Mouse (Mus musculus): ENCODE measurements around the gene H2-T24. TPM values are rescaled to one million over a fixed set of nuclear protein-coding genes. Genes with fewer than 3 reads are reported as not detected.
"Not testable (repeated sequence)": the region's sequence is repeated elsewhere in the genome, so short reads cannot be mapped to it uniquely, and the experiment has no call there.

Gene H2-T24
- polyA plus RNA-seq, 1 experiment from 2014 or later: 10.0 TPM

DNA sequence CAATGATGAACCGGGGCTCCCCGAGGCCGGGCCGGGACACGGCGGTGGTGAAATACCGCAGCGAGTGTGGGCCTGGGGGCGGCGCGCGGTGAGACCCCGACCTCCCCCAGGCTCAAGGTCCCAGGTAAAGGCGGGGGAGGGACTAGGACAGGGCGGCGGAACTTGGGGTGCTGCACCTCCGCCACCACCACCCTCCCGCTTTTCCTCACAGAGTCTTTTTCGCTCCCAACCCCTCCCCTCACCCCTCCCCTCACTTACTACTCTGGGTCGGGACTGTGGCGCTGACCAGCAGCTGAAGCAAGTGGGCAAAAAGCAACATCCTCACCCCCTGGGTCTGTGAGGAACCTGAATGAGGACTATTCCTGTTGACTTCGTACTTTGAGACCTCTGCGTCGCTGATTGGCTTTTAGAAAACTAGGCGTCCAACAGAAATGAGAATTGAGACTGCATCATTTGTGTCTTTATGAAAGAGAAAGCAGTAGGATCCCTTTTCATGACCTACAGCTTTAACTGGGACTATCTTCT is 12.1 kb upstream of the H2-T24 start, which contains the start of gene H2-T23:
Gene H2-T23, minus strand, starts transcription at position 505 of the 525 bp plus-strand sequence.
- not testable (repeated sequence) for H3K27ac ChIP-seq (replicated peaks); H3K36me3 ChIP-seq; H3K9me3 ChIP-seq (replicated peaks); H3K27me3 ChIP-seq (replicated peaks)
- Histone ChIP-seq H3K4me2 (peak within 1 kb of the TSS; percentile 92), H3K4me3 (replicated peaks) (peak within 1 kb of the TSS; percentile 47), H3K4me1 (peaks cover 14% of the 10 kb centered on the region), H3K9ac (replicated peaks) (peak within 1 kb of the TSS; percentile 47)
- peak; percentile 22; the same call in 1 of the 2 replicates for ATAC-seq (ENCODE audit: low FRiP score)
- WGBS: 1% methylated on average over 25 of the region's 25 CpGs

DNA sequence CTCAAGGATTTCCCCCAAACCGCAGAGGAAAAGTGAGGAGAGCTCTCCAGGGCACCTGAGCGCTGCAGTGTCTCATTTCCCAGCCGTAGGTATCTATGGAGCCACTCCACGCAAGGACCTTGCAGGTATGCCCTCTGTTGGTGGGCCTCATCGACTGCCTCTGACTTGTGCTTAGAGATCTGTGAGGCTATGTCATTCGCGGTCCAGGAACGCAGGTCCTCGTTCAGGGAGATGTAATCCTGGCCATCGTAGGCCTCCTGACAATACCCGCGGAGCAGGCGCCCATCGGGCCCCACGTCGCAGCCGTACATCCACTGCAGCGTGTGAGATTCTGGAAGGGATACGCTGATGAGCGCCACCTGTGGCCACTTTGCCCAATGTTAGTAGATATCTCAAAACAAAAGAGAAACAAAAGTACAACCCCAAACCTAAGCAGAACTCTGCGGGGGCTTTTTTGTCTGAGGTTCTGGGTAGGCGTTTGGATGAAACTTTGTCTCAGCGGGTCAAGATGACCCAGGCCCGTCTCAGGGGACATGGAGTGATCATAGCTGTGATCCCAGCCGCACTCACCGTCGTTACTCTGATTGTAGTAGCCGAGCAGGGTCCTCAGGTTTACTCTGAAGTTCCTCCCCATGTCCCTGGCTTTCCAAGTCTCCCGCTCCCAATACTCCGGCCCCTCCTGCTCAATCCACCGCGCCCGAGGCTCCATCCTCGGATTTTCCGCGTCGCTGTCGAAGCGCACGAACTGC is 11.4 kb upstream of the H2-T24 start:
- not testable (repeated sequence) for H3K27ac ChIP-seq (replicated peaks); H3K36me3 ChIP-seq; H3K9me3 ChIP-seq (replicated peaks); H3K27me3 ChIP-seq (replicated peaks)
- H3K4me3 ChIP-seq (replicated peaks): peak overlapping the region; percentile 47
- WGBS: 1% methylated on average over 40 of the region's 40 CpGs
- H3K4me1 ChIP-seq: peaks cover 14% of the 10 kb centered on the region
- H3K9ac ChIP-seq (replicated peaks): peak overlapping the region; percentile 47
- peak overlapping the region; percentile 92 for H3K4me2 ChIP-seq
- peak; percentile 82 for ATAC-seq (ENCODE audit: low FRiP score)

DNA sequence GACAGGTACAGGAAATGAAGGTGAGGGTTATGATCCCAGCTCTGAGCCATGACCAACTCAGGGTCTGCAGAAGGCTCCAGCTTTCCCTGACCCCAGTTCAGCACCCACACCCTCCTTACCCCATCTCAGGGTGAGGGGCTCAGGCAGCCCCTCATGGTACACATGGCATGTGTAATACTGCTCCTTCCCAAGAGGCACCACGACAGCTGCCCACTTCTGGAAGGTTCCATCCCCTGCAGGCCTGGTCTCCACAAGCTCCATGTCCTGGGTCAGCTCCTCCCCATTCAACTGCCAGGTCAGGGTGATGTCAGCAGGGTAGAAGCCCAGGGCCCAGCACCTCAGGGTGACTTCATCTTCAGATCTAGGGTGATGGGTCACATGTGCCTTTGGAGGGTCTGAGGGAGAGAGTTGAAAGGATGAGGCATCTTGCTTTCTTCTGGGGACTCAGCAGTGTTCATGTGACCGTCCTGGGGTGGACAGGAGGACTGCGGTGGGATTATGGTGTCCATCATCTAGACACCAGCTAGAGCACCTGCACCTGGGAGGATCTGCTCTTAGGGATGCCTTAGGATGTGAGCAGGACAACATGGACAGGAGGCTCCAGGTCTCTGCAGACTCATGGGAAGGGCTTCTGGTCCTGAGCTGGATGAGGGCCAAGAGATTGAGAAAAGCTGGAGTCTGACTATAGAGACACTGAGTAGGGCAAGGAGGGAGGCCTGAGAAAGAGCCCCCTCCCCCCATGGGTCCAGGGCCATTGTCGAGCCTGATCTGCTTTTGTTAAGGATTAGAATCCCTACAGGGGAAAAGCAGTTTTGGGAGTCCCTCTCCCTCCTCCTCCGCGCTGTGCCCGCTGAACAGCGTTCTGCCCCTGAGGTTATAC is 10.6 kb upstream of the H2-T24 start:
- H3K27ac ChIP-seq (replicated peaks); H3K9me3 ChIP-seq (replicated peaks); H3K36me3 ChIP-seq; H3K9ac ChIP-seq (replicated peaks); H3K27me3 ChIP-seq (replicated peaks): not testable (repeated sequence)
- peaks cover 14% of the 10 kb centered on the region for H3K4me1 ChIP-seq
- H3K4me2 ChIP-seq: peak overlapping the region; percentile 92
- H3K4me3 ChIP-seq (replicated peaks): peak overlapping the region; percentile 47
- 58% methylated on average over 6 of the region's 8 CpGs for WGBS
- peak; percentile 25 for ATAC-seq (ENCODE audit: low FRiP score)

DNA sequence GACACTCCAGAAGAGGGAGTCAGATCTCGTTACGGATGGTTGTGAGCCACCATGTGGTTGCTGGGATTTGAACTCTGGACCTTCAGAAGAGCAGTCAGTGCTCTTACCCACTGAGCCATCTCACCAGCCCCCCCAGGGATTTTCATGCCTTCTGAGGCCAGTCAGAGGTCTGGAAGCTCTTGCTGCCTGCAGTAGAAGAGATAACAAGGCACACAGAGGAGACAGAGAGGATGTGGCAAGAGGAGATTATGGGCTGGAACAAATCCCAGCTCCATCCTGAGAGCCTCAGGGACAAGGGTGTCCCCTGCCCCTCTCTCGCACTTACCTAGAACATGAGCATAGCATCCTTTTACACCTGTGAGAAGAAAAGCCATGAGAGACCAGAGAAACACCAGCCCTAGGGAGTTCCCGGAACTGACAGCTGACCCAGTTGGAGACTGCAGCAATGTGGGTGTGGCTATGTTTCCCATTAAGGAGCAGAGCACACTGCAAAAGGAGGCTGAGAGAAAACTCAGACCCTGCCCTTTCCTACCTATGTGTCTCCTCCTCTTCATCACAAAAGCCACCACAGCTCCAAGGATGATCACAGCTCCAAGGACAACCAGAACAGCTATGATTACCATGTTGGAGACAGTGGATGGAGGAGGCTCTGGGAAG is 9.8 kb upstream of the H2-T24 start:
- ATAC-seq (ENCODE audit: low FRiP score); H3K27ac ChIP-seq (replicated peaks); H3K27me3 ChIP-seq (replicated peaks); H3K4me3 ChIP-seq (replicated peaks); H3K4me2 ChIP-seq; H3K9me3 ChIP-seq (replicated peaks); H3K36me3 ChIP-seq; H3K9ac ChIP-seq (replicated peaks): not testable (repeated sequence)
- WGBS: 90% methylated on average over 4 of the region's 4 CpGs
- peaks cover 14% of the 10 kb centered on the region for H3K4me1 ChIP-seq

DNA sequence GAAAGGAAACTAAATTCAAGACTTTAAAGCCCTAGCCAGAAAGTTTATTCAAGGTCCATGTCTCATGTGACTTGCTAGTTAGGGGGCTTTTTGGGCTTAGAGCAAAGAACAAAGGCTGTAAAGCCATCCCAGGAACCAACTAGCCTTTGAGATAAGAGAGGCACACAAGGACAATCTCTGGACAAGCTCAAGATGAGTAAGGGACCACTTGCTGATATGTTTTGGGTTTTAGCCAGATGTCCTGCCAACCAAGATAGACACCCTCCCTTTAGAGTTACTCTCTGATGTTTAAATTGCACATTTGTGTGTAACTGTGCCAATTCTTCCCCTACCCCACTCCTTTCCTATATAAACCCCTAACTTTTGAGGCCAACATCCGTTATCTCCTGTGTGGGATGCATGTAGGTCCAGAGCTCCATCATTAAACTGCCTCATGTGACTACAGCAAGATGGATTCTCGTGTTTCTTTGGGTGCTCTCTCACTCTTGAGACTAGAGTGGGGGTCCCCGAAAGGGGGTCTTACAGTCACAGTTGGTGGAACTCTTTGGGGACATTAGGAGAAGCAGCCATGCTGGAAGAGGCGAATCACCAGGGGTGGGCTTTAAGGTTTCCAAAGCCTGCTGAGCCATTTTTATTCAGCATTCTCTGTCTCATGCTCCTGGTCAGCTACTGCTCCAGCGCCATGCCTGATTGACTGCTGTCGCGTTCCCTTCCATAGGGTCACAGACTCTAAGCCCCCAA is 8.7 kb upstream of the H2-T24 start:
- no peak overlapping the region for H3K27ac ChIP-seq (replicated peaks)
- H3K9ac ChIP-seq (replicated peaks): no peak overlapping the region
- H3K4me2 ChIP-seq: no peak overlapping the region
- ATAC-seq (ENCODE audit: low FRiP score): no peak
- peaks cover 14% of the 10 kb centered on the region for H3K4me1 ChIP-seq
- WGBS: 89% methylated on average over 7 of the region's 7 CpGs
- H3K9me3 ChIP-seq (replicated peaks): no peaks in the 10 kb centered on the region
- no peak overlapping the region for H3K4me3 ChIP-seq (replicated peaks)
- H3K36me3 ChIP-seq: no peaks in the 10 kb centered on the region
- H3K27me3 ChIP-seq (replicated peaks): no peaks in the 10 kb centered on the region

DNA sequence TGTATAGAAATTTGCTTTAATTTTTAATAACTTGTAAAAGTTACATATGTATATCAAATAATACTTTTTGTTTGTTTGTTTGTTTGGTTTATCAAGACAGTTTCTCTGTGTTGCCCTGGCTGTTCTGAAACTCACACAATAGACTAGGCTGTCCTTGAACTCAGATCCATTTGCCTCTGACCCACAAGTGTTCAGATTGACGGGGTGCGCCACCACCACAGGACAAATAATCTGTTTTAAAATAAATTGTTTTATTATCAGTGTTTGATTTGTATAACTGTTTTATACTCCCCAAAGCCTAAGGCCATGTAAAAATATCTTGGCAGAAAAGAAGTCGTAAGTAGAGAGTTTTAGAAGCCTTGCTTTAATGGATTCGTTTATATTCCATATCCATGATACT is 7.3 kb upstream of the H2-T24 start:
- 94% methylated on average over 4 of the region's 4 CpGs for WGBS
- no peak overlapping the region for H3K9ac ChIP-seq (replicated peaks)
- H3K4me2 ChIP-seq: no peak overlapping the region
- ATAC-seq (ENCODE audit: low FRiP score): no peak
- H3K4me1 ChIP-seq: peaks cover 16% of the 10 kb centered on the region
- H3K27ac ChIP-seq (replicated peaks): no peak overlapping the region
- H3K9me3 ChIP-seq (replicated peaks): no peaks in the 10 kb centered on the region
- H3K27me3 ChIP-seq (replicated peaks): no peaks in the 10 kb centered on the region
- no peak overlapping the region for H3K4me3 ChIP-seq (replicated peaks)
- H3K36me3 ChIP-seq: no peaks in the 10 kb centered on the region

DNA sequence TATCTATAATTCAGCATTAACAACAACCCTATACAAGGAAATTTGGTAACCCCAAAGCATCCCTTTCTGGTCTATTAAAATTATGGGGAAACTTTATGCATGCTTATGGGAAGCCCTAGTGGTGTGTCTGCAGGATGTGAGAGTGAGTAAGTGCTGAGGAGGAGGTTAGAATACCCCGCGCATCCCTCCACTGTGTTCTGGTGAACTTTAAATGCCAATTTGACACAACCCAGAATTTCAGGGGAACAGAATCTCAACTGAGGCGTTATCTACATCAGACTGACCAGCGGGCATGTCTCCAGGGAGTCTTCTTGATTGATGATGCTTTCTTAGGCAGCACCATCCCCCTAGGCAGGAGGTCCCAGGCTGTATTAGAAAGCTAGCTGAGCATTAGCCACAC is 5.5 kb upstream of the H2-T24 start:
- H3K9me3 ChIP-seq (replicated peaks): no peaks in the 10 kb centered on the region
- no peaks in the 10 kb centered on the region for H3K27me3 ChIP-seq (replicated peaks)
- H3K9ac ChIP-seq (replicated peaks): no peak overlapping the region
- H3K4me2 ChIP-seq: no peak overlapping the region
- ATAC-seq (ENCODE audit: low FRiP score): no peak
- H3K4me1 ChIP-seq: peaks cover 4% of the 10 kb centered on the region; the same call in 1 of the 2 replicates
- no peak overlapping the region for H3K4me3 ChIP-seq (replicated peaks)
- 60% methylated on average over 4 of the region's 4 CpGs for WGBS
- no peak overlapping the region for H3K27ac ChIP-seq (replicated peaks)
- H3K36me3 ChIP-seq: no peaks in the 10 kb centered on the region

DNA sequence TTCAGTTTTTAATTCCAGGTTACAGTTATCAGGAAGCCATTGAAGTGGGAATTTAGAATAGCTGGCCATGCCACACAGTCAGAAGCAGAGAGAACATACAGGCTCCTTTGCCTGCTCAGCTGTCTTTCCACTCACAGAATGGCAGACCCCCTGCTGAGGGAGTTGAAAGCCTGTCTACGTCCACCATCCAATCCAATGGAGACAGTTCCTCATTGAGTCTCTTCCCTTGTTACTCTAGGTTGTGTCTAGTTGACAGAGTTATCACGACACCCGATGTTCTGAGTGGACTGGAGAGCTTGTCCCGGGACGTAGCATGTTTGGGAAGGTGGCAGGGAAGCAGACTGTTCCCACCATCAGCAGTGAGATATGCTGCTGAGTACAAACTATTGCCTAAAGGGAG is 4.8 kb upstream of the H2-T24 start:
- WGBS: 60% methylated on average over 5 of the region's 5 CpGs
- Histone ChIP-seq H3K36me3 (no peaks in the 10 kb centered on the region), H3K9ac (replicated peaks) (no peak overlapping the region), H3K27ac (replicated peaks) (no peak overlapping the region), H3K27me3 (replicated peaks) (no peaks in the 10 kb centered on the region), H3K4me2 (no peak overlapping the region), H3K4me1 (peaks cover 4% of the 10 kb centered on the region; the same call in 1 of the 2 replicates), H3K4me3 (replicated peaks) (no peak overlapping the region), H3K9me3 (replicated peaks) (no peaks in the 10 kb centered on the region)
- no peak for ATAC-seq (ENCODE audit: low FRiP score)

DNA sequence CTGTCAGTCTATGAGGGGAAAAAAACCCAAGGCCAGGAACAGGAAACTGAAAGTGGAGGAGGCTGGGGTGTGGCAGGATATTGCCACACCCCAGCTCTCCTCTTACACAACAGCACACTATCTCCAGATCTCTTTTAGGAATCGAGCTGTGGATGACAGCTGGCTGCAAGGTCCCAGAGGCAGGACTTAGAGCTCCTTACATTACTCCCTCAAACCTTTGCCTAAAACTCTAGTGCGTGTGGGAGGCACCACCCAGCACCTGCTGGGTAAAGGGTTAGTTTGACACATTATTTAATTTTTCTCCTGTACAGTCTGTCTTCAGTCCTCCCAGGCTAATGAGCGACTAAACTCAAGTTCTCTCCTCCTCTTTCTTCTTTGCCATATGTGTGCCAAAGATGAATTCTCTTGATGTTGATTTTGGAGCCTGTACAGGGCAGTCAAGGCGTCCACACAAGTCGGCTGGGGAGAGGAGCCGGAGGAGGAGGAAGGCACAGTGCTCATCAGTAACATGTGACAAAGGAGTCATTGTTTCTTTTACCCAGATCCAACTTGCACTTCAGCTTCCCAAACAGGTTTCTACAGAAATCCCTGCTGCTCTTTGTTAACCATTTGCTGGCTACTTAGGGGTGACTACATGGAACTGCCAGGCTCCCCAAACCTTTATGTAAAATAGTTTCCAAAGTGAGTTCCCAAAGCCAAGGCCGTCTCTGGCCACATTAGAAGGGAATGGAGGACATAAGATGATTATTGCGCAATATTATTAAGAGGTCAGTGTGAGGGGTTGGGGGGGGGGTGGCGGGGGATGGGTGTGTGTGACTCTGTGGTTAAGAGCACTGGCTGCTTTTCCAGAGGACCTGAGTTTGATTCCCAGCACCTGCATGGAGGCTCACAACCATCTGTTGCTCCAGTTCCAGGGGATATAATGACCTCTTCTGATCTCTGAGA is 3.6 kb upstream of the H2-T24 start:
- Histone ChIP-seq H3K4me1 (peaks cover 4% of the 10 kb centered on the region; the same call in 1 of the 2 replicates), H3K4me3 (replicated peaks) (no peak overlapping the region), H3K9ac (replicated peaks) (no peak overlapping the region), H3K9me3 (replicated peaks) (no peaks in the 10 kb centered on the region), H3K27ac (replicated peaks) (no peak overlapping the region), H3K36me3 (no peaks in the 10 kb centered on the region), H3K4me2 (no peak overlapping the region), H3K27me3 (replicated peaks) (no peaks in the 10 kb centered on the region)
- ATAC-seq (ENCODE audit: low FRiP score): no peak
- WGBS: 65% methylated on average over 9 of the region's 9 CpGs

DNA sequence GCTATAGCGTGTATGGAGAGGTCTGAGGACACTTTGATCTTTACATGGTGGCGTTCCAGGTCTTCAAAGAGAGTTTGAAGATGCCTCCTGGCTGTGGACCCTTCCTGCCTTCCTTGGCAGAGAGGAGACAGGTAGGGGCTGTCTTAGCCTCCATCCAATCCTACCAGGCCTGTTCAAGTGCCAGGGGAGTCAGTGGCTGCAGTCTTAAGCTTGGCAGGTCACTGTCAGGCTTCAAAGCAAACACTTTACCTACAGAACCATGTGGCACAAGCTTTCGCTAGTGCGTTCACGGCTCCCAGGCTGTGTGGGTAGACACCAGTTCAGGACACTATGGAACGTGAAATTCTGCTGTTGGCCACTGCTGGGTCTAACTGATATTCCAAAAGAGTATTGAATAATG is 2.6 kb upstream of the H2-T24 start:
- WGBS: 93% methylated on average over 6 of the region's 6 CpGs
- Histone ChIP-seq H3K9ac (replicated peaks) (no peak overlapping the region), H3K4me2 (no peak overlapping the region), H3K4me1 (peaks cover 4% of the 10 kb centered on the region; the same call in 1 of the 2 replicates), H3K4me3 (replicated peaks) (no peak overlapping the region), H3K27me3 (replicated peaks) (no peaks in the 10 kb centered on the region), H3K27ac (replicated peaks) (no peak overlapping the region), H3K9me3 (replicated peaks) (no peaks in the 10 kb centered on the region), H3K36me3 (no peaks in the 10 kb centered on the region)
- no peak for ATAC-seq (ENCODE audit: low FRiP score)

All from neural tube, embryonic 15.5 days (tissue).